Mouse (Mus musculus): ENCODE measurements around the gene Hoxa7. TPM values are rescaled to one million over a fixed set of nuclear protein-coding genes. Genes with fewer than 3 reads are reported as not detected.

The Hoxa7 gene
- total RNA-seq, 2 experiments from 2014 or later: 6.3 to 7.3 TPM

DNA sequence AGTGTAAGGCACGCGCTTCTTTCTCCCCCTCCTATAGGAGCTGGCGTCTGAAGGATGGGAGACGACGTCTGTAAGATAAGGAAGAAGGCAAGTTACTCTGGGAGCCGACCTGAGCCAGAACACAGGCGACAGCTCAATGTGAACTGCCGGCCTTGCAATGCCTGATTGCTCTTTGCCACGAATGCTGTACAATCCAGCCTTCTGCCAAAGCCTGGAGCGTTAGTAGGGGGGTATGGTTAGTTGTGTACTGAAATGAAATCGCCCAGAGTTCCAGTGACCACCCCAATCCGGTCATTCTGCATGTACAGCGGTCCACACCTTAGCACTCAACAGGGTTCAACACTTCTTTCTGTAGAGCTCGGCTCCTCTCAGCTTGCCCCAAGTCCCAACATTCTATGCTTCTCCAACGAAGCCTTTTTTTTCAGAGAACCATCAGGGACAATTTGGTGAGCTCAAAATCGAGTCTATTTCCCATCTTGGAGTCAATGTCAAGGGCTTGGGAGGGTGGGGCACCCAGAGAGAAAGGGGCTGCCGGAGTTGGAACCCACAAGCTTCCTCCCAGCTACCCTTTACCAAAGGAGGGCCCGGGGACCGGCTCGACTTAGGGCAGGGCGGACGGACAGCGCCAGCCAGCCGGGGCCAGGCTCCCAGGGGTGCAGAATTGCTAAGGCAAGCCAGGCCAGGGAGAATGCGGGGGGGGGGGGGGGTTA, 37.6 kb upstream of the Hoxa7 start:
- intact Hi-C loops (cut with DNase I; ENCODE audit: low total_unique reads): loop anchor here (5.0 to 10.0 kb wide), 2 partner anchors 576 to 658 kb away; no protein-coding TSS in a partner anchor
- DNase-seq: no peak

DNA sequence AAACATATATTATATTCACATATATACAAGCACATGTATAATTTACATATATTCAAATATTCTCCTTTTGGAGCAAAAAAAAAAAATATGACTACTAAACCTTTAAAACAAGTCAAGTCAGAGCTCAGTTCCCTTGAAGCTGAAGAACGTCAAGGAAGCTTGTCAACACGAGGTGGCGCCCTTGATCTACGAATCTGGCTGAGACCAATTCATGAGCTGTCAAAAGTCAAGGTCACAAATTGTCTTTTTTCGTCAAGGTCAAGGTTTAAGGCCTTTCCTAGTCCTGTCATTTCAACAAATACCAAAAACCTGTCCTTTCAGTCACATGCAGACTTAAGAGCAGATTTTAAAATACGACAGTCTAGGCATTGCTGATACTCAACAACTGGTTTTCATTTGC, 35.3 kb upstream of the Hoxa7 start:
- DNase-seq: peak; percentile 77
- intact Hi-C loops (cut with DNase I; ENCODE audit: low total_unique reads): loop anchor here (5.0 to 10.0 kb wide), 2 partner anchors 578 to 660 kb away; no protein-coding TSS in a partner anchor

DNA sequence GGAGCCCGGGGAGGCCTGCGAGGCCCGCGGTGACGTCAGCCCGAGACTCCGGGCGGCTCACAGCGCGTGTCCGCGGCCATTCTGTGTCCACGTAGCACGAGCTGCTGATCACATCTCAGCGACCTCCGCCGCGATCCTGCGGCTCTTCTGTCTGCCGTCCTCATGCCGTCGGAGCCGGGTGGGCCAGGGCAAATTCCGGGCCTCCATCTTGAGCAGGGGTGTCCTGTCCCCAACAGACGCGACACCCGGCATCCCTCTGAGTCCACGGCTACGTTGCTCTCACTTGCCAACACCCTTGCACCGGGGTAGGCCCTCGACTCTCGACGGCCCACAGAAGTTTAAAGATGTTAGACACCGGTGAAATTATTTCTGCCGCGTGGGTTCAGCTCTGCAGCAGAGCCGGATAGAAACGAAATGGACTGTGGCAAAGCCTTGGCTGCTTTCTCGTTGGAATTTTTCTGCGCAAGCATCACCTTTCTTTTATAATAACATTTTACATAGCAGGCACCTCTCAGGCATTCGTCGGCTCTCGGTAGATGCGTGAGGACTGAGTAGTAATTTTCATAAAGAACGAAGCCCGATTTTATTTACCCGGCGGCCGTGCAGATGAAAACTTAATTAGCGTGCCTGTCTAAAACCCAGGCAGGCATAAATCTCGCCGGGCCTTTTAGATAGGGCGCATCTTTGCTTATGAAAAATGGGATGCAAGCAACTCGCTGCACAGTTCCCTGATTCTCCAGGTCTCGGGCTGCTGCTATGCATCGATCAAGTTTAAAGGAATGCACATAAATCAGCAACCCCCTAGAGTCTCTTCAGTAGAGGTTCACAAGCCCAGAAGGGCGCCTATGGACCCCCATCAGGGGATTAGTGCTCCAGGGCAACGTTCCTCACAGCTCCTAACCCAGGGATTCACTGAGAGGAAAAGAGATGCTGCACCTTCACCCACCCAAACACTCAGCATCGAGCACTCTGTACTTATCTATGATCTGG, 32.2 kb upstream of the Hoxa7 start:
- no peak for DNase-seq

DNA sequence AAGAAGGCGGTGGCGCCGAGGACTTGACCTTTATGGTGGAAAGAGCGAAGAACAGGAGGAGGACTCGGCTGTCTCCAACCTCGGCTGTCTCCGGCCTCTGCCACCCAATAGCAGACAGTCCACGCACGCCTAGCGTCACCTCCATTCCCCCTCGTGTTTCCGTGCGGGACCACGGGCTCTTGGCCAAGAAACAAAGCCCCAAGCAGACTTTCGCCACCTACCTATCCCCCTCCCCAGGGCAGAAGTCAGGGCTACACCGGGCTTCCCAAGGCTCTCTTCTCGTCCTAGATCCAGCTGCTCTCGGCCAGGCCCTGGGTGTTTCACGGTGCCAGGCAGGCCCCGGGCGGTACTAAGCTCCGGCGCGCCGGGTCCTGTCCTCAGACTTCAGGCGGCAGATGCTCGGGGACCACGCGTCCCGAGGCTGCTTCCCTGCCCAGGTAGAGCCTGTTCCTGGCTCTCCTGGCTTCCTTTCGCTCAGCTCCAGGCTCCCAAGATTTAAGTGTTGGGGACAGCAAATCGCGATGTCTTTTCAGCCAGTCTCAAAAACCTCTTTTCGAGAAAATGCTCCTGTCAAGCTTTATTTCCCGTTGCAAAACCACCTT, 31.2 kb upstream of the Hoxa7 start:
- intact Hi-C loops (cut with DNase I; ENCODE audit: low total_unique reads): loop anchor here (10.0 kb wide), 1 partner anchor 582 kb away; no protein-coding TSS in a partner anchor
- DNase-seq: no peak

More for the DNA sequence above, 32.2 kb upstream of the Hoxa7 start:
- intact Hi-C loops (cut with DNase I; ENCODE audit: low total_unique reads): loop anchor here (10.0 kb wide), 1 partner anchor 581 kb away; no protein-coding TSS in a partner anchor

DNA sequence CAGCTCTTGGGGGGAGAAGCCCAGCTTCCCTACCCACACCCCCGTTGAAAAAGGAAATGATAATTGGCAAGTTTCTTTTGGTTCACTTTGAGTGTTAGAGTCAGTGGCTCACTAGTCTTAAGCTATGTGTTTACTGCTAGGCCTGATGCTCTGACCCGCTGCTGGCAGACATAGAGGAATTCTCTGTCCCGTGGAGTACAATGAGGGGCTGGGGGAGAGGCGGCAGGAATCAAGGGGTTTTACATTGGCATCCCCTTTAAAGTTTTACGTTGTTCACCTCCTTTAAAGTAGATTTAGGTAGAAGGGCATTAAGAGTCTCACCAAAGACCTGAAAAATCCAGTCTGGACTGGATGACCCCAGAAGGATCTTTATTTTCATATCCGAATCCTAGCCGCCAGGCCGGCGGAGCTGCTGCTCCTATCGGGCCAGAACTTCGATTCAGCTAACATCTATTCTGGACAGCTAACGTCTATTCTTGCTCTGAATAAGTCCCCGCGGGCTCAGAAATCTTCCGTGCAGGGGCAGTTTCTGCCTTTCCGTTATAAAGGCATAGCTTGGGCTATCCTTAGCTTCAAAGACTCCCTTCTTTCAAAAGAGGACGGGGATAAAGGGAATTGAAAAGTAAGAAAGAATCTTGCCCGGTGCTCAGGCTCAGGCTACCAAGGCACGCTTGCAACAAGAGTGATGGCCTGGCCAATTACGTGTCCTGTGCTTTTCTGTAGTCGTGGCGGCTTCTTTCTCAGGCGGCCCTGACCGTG, 30.5 kb upstream of the Hoxa7 start:
- intact Hi-C loops (cut with DNase I; ENCODE audit: low total_unique reads): loop anchor here (10.0 kb wide), 1 partner anchor 583 kb away; no protein-coding TSS in a partner anchor
- DNase-seq: no peak

DNA sequence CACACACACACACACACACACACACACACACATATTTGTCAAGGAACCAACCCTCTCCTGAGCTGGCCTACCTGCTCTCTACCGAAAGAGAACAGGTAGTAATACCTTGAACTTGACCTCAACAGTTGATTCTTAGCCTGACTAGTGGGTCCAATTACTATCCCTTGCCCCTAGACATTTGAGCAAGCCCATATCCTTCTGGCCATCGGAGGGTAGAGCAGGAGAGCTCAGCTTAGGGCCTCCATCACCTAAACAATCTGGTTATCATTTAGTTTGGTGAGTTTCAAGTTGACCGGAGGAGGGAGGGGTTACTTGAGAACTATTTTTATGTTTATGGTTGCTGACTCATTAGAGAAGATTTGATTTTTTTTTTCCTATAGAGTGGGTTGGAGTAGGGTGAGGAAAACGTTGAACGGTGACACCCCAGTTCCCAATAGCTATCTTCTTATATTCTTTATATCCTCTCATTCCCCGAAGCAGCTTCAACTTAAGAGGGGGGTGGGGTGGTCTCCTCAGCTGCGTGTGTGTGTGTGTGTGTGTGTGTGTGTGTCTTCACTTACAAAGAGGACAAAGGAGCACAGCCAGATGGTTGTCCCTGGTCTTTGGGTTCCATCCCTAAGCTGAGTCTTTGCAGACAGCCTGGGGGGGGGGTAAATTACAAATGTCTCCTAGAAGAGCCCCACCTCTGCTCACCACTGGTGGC, 29.7 kb upstream of the Hoxa7 start:
- no peak for DNase-seq
- intact Hi-C loops (cut with DNase I; ENCODE audit: low total_unique reads): loop anchor here (10.0 kb wide), 1 partner anchor 583 kb away; no protein-coding TSS in a partner anchor

DNA sequence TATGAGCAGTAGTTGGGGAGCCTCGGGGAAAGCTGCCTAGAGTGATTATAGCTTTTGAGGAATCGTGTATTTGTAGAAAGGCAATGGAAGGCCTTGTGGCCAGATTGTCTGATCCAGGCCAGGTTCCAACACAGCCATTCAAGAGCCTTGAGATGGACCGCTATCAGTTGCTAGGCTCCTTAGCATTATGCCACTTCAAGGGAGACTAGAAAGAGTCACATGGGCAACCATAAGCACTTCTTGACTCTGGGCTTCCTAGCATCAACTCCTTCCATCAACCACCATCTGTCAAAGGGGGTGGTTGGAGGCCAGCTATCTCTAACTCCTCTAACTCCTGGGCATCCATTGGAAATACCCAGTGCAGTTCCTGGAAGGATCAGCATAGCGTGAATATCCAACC, 28.2 kb upstream of the Hoxa7 start:
- DNase-seq: no peak
- intact Hi-C loops (cut with DNase I; ENCODE audit: low total_unique reads): loop anchor here (10.0 kb wide), 1 partner anchor 585 kb away; no protein-coding TSS in a partner anchor

DNA sequence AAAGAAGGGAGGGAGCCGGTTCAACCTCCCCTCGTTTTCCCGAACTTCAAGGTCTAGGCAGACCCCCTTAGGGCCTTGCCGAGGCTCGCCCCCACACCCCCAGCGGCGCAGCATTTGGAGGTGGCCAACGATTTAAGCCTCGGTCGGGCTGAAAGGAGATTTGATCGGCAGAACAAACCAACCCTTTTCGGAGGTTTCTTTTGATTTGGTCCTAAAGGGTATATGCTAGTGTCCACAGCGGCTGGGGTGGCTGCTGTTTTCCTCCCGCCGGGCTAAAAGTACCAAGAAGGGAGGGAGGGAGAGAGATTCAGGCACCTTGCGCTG, 27.7 kb upstream of the Hoxa7 start:
- intact Hi-C loops (cut with DNase I; ENCODE audit: low total_unique reads): no loop called here
- DNase-seq: peak; percentile 8

DNA sequence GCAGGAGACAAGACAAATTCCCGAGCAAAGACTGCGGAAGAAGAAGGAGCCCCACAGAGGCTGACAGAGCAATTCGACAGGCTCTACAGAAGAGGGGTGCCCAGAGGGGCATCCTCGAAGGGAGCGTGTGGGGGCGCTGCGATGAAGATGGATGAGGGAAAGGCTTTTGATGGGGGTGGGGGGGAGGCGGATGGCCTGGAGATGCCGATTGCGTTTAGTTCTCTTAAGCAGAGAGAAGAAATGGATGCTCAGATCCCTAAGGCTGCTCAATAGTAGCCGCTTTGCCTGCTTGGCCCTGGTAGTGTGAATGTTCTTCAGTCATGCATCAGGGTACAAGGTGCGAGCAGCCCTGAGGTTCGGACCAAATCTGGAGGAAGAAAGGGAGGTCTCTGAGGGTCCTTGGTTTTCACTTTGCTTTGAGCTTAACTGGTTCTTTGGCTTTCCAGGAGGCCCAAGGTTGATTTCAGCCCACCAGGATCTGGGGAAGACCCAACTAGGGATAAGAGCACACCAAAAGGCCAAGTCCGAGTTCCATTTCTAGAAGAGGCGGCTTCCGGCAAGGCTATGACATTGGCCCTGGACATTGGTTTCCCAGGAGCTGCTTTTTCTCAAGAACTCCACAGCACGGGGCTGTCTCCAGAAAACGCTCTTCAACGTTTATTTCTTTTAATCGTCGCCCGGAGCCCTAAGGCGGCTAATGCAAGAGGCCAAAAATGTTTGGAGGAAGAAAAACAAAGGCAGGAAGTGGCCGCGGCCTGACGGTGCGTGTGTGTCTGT, 27.2 kb upstream of the Hoxa7 start:
- intact Hi-C loops (cut with DNase I; ENCODE audit: low total_unique reads): no loop called here
- DNase-seq: no peak

DNA sequence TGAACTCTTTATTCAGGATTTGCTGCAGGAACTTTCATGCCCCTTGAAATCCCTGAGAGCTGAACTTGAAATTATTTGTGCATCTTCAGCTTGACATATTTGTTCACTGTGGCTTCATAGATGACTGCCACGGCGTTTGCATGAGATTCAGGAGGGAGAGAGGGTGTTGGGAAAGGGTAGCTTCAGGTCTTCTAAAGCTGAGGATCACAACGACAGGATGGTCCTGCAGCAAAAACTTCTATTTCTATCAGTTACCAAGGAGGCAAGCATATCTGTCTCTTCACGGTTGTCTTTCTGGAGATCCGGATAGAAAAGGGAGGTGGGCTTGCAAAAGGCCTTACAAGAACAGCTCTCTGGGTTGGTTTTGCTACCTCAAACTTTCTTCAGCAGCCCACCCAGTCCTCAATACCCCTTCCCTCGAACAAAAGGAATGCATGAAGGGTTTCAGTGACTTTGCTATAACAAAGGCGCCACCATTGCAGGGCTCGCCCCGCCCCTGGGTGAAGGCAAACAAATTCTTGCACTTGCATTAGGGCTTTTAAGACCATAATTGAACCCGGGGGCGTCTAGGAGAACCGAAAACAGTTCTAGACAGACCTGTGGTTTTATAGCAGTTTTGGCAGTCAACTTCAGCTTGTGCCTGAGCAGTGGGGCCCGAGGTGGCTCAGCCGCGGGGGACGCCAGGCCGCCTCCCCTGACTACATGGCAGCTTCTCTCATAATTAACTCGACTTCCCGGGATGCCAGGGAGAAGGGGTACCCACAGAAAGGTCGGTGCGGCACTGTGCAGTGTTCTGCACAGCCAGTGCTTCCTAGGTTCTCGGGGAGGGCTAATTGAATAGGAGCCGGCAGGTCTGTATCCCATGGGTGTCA, 26.3 kb upstream of the Hoxa7 start:
- intact Hi-C loops (cut with DNase I; ENCODE audit: low total_unique reads): no loop called here
- DNase-seq: peak; percentile 4

DNA sequence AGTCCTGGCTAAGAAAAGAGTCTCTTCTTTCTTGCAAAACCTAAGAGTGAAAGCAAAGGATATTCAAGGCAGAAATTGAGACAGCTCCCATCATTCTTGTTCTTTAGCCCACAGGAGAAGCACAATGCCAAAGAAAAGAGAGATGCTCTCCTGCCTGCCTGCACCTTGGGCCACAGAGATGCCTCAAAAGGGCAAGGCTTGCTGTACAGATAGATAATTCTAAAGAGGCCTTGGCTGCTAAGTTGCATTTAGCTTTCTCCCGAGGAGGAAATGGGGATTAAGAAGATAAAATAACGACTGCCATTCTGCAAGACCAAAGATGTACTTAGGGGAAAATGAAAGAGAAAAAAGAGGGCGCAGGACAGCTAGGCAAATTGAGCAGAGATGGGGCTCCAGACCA, 25.3 kb upstream of the Hoxa7 start:
- no peak for DNase-seq

DNA sequence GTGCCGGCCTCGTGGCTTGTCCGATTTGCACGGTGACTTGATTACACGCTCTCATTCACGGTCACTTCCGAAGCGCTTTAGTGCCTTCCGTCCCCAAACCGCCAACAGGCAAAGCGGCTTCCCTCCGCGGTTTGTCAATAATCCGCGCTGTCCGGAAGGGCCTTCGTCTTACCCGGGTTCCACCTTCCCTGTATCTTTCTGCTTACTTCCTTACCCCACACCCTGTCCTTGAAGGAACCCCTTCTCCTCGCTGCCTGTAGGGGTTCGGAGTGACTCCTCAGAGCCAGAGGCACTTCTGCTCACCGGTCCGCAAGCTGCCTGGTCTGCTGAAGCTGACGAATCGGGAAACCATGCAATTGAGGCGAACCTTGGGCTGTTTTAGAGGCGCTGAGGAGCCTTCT, 24.7 kb upstream of the Hoxa7 start:
- no peak for DNase-seq
- intact Hi-C loops (cut with DNase I; ENCODE audit: low total_unique reads): no loop called here

More for the DNA sequence above, 25.3 kb upstream of the Hoxa7 start:
- intact Hi-C loops (cut with DNase I; ENCODE audit: low total_unique reads): no loop called here

DNA sequence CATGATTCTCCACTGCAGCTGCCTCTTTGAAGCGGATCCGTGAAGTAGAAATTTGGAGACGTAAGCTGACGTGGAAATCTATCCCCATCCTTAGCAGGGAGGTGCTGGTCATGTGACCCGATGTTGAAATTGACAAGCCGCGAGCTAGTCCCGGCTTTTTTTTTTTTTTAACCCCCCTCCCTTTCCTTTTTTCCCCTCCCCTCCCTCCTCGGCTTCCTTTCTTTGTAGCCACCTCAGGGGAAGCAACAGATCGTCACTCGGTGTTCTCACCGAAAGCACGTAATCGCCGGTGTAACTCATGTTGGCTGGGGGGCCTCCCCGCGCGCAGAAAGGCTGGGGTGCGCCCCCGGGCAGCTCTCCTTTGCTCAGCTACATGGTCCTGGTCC, 24.1 kb upstream of the Hoxa7 start, which contains the start of gene Hoxa11:
TSS of gene Hoxa11 (minus strand) at position 54 of the 386 bp plus-strand sequence.
- intact Hi-C loops (cut with DNase I; ENCODE audit: low total_unique reads): no loop called here
- no peak for DNase-seq

DNA sequence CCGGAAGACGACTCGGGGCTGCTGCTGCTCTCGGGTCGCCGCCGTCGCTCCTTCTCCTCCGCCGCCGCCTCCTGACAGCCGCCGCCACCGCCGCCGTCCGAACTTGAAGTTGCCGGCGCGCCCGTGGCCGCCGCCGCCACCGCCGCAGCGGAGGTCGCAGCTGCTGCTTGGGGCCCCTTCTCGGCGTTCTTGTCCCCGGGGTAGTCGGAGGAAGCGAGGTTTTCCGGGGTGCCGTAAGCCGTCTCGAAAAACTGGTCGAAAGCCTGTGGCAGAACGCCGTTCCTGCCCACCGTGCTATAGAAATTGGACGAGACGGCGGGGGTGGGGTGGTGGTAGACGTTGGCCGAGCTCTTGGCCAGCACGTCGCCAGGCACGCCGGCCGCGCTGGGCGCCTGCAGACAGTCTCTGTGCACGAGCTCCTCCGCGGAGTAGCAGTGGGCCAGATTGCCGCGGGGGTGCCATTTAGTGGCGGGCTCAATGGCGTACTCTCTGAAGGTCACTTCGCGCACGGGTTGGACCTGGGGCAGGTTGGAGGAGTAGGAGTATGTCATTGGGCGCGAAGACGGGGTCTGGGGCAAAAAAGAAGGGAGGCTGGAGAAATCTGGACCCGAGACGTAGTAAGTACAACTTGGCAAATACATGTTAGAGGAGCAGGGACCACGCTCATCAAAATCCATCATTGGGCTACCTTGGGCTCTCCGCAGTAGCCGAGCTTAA, 23.5 kb upstream of the Hoxa7 start:
- no peak for DNase-seq
- intact Hi-C loops (cut with DNase I; ENCODE audit: low total_unique reads): no loop called here

GRCm38 (mm10) chr6:52244471-52245039, 22.9 kb upstream of the Hoxa7 start:
- intact Hi-C loops (cut with DNase I; ENCODE audit: low total_unique reads): no loop called here
- no peak for DNase-seq

DNA sequence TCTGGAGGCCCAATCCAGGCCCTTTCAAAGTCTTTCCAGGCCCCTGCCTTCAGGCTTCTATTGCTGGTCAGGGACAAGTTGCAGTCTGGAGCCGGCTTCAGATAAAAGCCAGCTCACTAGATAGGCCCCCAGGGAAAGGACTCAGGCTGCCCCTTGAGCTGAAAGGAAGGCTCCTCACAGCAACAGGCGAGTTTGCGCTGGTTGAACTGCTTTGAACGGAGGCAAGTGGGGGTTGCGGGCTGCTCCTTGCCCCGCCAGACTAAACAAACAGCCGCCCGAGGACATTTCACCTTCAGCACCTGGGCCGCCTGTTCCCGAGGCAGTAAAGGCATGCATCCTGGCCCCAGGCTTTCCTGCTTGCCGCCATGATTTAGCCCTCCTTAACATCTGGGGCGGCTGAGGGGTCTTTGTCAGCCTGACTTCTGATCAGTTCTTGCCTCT, 22.0 kb upstream of the Hoxa7 start:
- intact Hi-C loops (cut with DNase I; ENCODE audit: low total_unique reads): no loop called here
- no peak for DNase-seq

Measured in gastrocnemius, postnatal 14 days (tissue).